Mouse (Mus musculus): ENCODE data around the gene Rbm19. TPM values are rescaled to one million over a fixed set of nuclear protein-coding genes. Genes with fewer than 3 reads are reported as not detected.

Rbm19 gene
- polyA plus RNA-seq, 1 experiment: 2.3 TPM

- H3K27me3 ChIP-seq (ENCODE audit: control insufficient read depth): no peaks in the 10 kb centered on the region
- no peak for TF ChIP-seq TAL1 (IDR thresholded peaks at IDR 0.05; ENCODE audit: low read length)
- no peak for TF ChIP-seq GATA1 (IDR thresholded peaks at IDR 0.05; ENCODE audit: low read length)
- no peak overlapping the region for H3K4me3 ChIP-seq (replicated peaks)
- no peaks in the 10 kb centered on the region for H3K9me3 ChIP-seq (ENCODE audit: control insufficient read depth, low read length)
- H3K36me3 ChIP-seq (ENCODE audit: control insufficient read depth): peaks cover 15% of the 10 kb centered on the region
- H3K4me1 ChIP-seq (ENCODE audit: control insufficient read depth): peaks cover 48% of the 10 kb centered on the region
Measured at GRCm38 (mm10) chr5:120167787-120168325, 51.6 kb downstream of the Rbm19 start.

GRCm38 (mm10) chr5:120171865-120172728 is 55.8 kb downstream of the Rbm19 start:
- Histone ChIP-seq H3K27me3 (ENCODE audit: control insufficient read depth) (no peaks in the 10 kb centered on the region), H3K4me1 (ENCODE audit: control insufficient read depth) (peaks cover 26% of the 10 kb centered on the region), H3K9me3 (ENCODE audit: control insufficient read depth, low read length) (no peaks in the 10 kb centered on the region), H3K4me3 (replicated peaks) (no peak overlapping the region), H3K36me3 (ENCODE audit: control insufficient read depth) (peaks cover 33% of the 10 kb centered on the region)
- TF ChIP-seq GATA1 (IDR thresholded peaks at IDR 0.05; ENCODE audit: low read length) (no peak), TAL1 (IDR thresholded peaks at IDR 0.05; ENCODE audit: low read length) (no peak)

- Histone ChIP-seq H3K27me3 (ENCODE audit: control insufficient read depth) (no peaks in the 10 kb centered on the region), H3K4me1 (ENCODE audit: control insufficient read depth) (peaks cover 25% of the 10 kb centered on the region), H3K9me3 (ENCODE audit: control insufficient read depth, low read length) (no peaks in the 10 kb centered on the region), H3K4me3 (replicated peaks) (no peak overlapping the region), H3K36me3 (ENCODE audit: control insufficient read depth) (peaks cover 38% of the 10 kb centered on the region)
- no peak for TF ChIP-seq TAL1 (IDR thresholded peaks at IDR 0.05; ENCODE audit: low read length)
- TF ChIP-seq GATA1 (IDR thresholded peaks at IDR 0.05; ENCODE audit: low read length): no peak
Measured at GRCm38 (mm10) chr5:120172729-120173101, 56.5 kb downstream of the Rbm19 start.

GRCm38 (mm10) chr5:120174317-120174716 is 58.1 kb downstream of the Rbm19 start:
- TF ChIP-seq GATA1 (IDR thresholded peaks at IDR 0.05; ENCODE audit: low read length): no peak
- TF ChIP-seq TAL1 (IDR thresholded peaks at IDR 0.05; ENCODE audit: low read length): no peak
- peaks cover 42% of the 10 kb centered on the region for H3K36me3 ChIP-seq (ENCODE audit: control insufficient read depth)
- H3K4me1 ChIP-seq (ENCODE audit: control insufficient read depth): peaks cover 22% of the 10 kb centered on the region
- no peaks in the 10 kb centered on the region for H3K27me3 ChIP-seq (ENCODE audit: control insufficient read depth)
- no peak overlapping the region for H3K4me3 ChIP-seq (replicated peaks)
- no peaks in the 10 kb centered on the region for H3K9me3 ChIP-seq (ENCODE audit: control insufficient read depth, low read length)

- H3K27me3 ChIP-seq (ENCODE audit: control insufficient read depth): no peaks in the 10 kb centered on the region
- H3K4me3 ChIP-seq (replicated peaks): no peak overlapping the region
- no peaks in the 10 kb centered on the region for H3K9me3 ChIP-seq (ENCODE audit: control insufficient read depth, low read length)
- TF ChIP-seq GATA1 (IDR thresholded peaks at IDR 0.05; ENCODE audit: low read length) (no peak), TAL1 (IDR thresholded peaks at IDR 0.05; ENCODE audit: low read length) (no peak)
- H3K36me3 ChIP-seq (ENCODE audit: control insufficient read depth): peaks cover 48% of the 10 kb centered on the region
- H3K4me1 ChIP-seq (ENCODE audit: control insufficient read depth): peaks cover 22% of the 10 kb centered on the region
Measured at GRCm38 (mm10) chr5:120175217-120175616, 59.0 kb downstream of the Rbm19 start.

- no peak for TF ChIP-seq GATA1 (IDR thresholded peaks at IDR 0.05; ENCODE audit: low read length)
- TF ChIP-seq TAL1 (IDR thresholded peaks at IDR 0.05; ENCODE audit: low read length): no peak
Measured at GRCm38 (mm10) chr5:120176246-120177065, 60.2 kb downstream of the Rbm19 start.

GRCm38 (mm10) chr5:120177066-120177340 is 60.7 kb downstream of the Rbm19 start:
- H3K4me1 ChIP-seq (ENCODE audit: control insufficient read depth): peaks cover 13% of the 10 kb centered on the region
- H3K36me3 ChIP-seq (ENCODE audit: control insufficient read depth): peaks cover 62% of the 10 kb centered on the region
- TF ChIP-seq GATA1 (IDR thresholded peaks at IDR 0.05; ENCODE audit: low read length): no peak
- H3K4me3 ChIP-seq (replicated peaks): no peak overlapping the region
- no peaks in the 10 kb centered on the region for H3K27me3 ChIP-seq (ENCODE audit: control insufficient read depth)
- no peaks in the 10 kb centered on the region; the same call in 1 of the 2 replicates for H3K9me3 ChIP-seq (ENCODE audit: control insufficient read depth, low read length)

More at GRCm38 (mm10) chr5:120176246-120177065, 60.2 kb downstream of the Rbm19 start:
- Histone ChIP-seq H3K27me3 (ENCODE audit: control insufficient read depth) (no peaks in the 10 kb centered on the region), H3K9me3 (ENCODE audit: control insufficient read depth, low read length) (no peaks in the 10 kb centered on the region; the same call in 1 of the 2 replicates), H3K4me1 (ENCODE audit: control insufficient read depth) (peaks cover 17% of the 10 kb centered on the region), H3K36me3 (ENCODE audit: control insufficient read depth) (peaks cover 59% of the 10 kb centered on the region), H3K4me3 (replicated peaks) (no peak overlapping the region)

- Histone ChIP-seq H3K36me3 (ENCODE audit: control insufficient read depth) (peaks cover 68% of the 10 kb centered on the region), H3K27me3 (ENCODE audit: control insufficient read depth) (no peaks in the 10 kb centered on the region), H3K4me3 (replicated peaks) (no peak overlapping the region), H3K4me1 (ENCODE audit: control insufficient read depth) (no peaks in the 10 kb centered on the region), H3K9me3 (ENCODE audit: control insufficient read depth, low read length) (no peaks in the 10 kb centered on the region; the same call in 1 of the 2 replicates)
- TF ChIP-seq GATA1 (IDR thresholded peaks at IDR 0.05; ENCODE audit: low read length) (no peak), TAL1 (IDR thresholded peaks at IDR 0.05; ENCODE audit: low read length) (no peak)
Measured at GRCm38 (mm10) chr5:120180102-120180501, 63.8 kb downstream of the Rbm19 start.

GRCm38 (mm10) chr5:120181384-120181783 is 65.1 kb downstream of the Rbm19 start:
- no peaks in the 10 kb centered on the region; the same call in 1 of the 2 replicates for H3K9me3 ChIP-seq (ENCODE audit: control insufficient read depth, low read length)
- no peaks in the 10 kb centered on the region for H3K27me3 ChIP-seq (ENCODE audit: control insufficient read depth)
- peaks cover 63% of the 10 kb centered on the region for H3K36me3 ChIP-seq (ENCODE audit: control insufficient read depth)
- no peak overlapping the region for H3K4me3 ChIP-seq (replicated peaks)
- no peak for TF ChIP-seq TAL1 (IDR thresholded peaks at IDR 0.05; ENCODE audit: low read length)
- TF ChIP-seq GATA1 (IDR thresholded peaks at IDR 0.05; ENCODE audit: low read length): no peak
- H3K4me1 ChIP-seq (ENCODE audit: control insufficient read depth): no peaks in the 10 kb centered on the region
